8 mouse cellular contexts compared by ENCODE assay signal in genomic region chr19:26014620-26015180, GRCm38 (mm10).
A peak's percentile ranks its signal among the peaks of the same experiment; 100 is the strongest.
DNase-seq lines count a peak whose midpoint lies in the region; ATAC-seq lines count a peak whose summit lies in the region.
"Had no signal": no experiment of that assay in that cellular context is flagged by ENCODE, and none has a peak within 500 bp of the region (broad histone marks: within the 10 kb centered on the region; RNA-seq: fewer than 3 reads in every experiment).

No protein-coding gene starts in this region.

- no peak overlapping the region for H3K4me3 ChIP-seq in lung, embryonic 15.5 days
- no peak overlapping the region for H3K4me3 ChIP-seq in neural tube, embryonic 15.5 days (replicated peaks)

- H3K27me3 ChIP-seq in lung, embryonic 15.5 days, result no peaks in the 10 kb centered on the region
- H3K27me3 ChIP-seq in neural tube, embryonic 15.5 days (replicated peaks), result no peaks in the 10 kb centered on the region

- WGBS in lung, embryonic 15.5 days, result 25% methylated on average over 8 of the region's 8 CpGs
- WGBS in neural tube, embryonic 15.5 days, result 22% methylated on average over 8 of the region's 8 CpGs

- H3K36me3 ChIP-seq in lung, embryonic 15.5 days, result no peaks in the 10 kb centered on the region
- no peaks in the 10 kb centered on the region for H3K36me3 ChIP-seq in neural tube, embryonic 15.5 days

- no peaks in the 10 kb centered on the region for H3K4me1 ChIP-seq in lung, embryonic 15.5 days
- H3K4me1 ChIP-seq in neural tube, embryonic 15.5 days, result peaks cover 8% of the 10 kb centered on the region

- no peaks in the 10 kb centered on the region for H3K9me3 ChIP-seq in lung, embryonic 15.5 days
- no peaks in the 10 kb centered on the region for H3K9me3 ChIP-seq in neural tube, embryonic 15.5 days (replicated peaks)

- ATAC-seq in lung, embryonic 15.5 days (ENCODE audit: borderline replicate concordance, extremely low read depth, low FRiP score, low TSS enrichment), result no peak
- peak; percentile 95 for ATAC-seq in frontal cortex, adult (ENCODE audit: low TSS enrichment)
- peak; percentile 79 for ATAC-seq in neural tube, embryonic 15.5 days (ENCODE audit: low FRiP score)

- 0 out of 2 replicates have a peak overlapping the region, but pooled peaks have one; percentile 4 for H3K4me2 ChIP-seq in lung, embryonic 15.5 days
- peak overlapping the region; percentile 26 for H3K4me2 ChIP-seq in neural tube, embryonic 15.5 days

- no peak overlapping the region for H3K9ac ChIP-seq in lung, embryonic 15.5 days
- H3K9ac ChIP-seq in neural tube, embryonic 15.5 days (replicated peaks), result no peak overlapping the region
- H3K9ac ChIP-seq: liver, embryonic 14.5 days had no signal

- no peak overlapping the region for H3K27ac ChIP-seq in lung, embryonic 15.5 days
- H3K27ac ChIP-seq in neural tube, embryonic 15.5 days (replicated peaks), result peak overlapping the region; percentile 51; the same call in 1 of the 2 replicates
- H3K27ac ChIP-seq: liver, embryonic 14.5 days had no signal

- no peak for DNase-seq in lung, postnatal 25 days (ENCODE audit: low spot score)
- peak; percentile 10 to 28 for DNase-seq in layer of hippocampus, adult 18-20 months (ENCODE audit: low spot score in 2 of 2)
- DNase-seq in adipocyte (ENCODE audit: low spot score), result no peak
- DNase-seq in urinary bladder, postnatal 10 days (ENCODE audit: low spot score), result no peak

Comparison
In these comparisons a context has a peak if more than half of its experiments do, and no peak if none do; other contexts are left out.
1. DNase-seq: peak in layer of hippocampus, adult 18-20 months (2 of 2); none in lung, postnatal 25 days (single experiment), adipocyte (single experiment) and urinary bladder, postnatal 10 days (single experiment).